Mouse (Mus musculus): ENCODE data around the gene Arhgap9. TPM values are rescaled to one million over a fixed set of nuclear protein-coding genes. Genes with fewer than 3 reads are reported as not detected.

Arhgap9 gene
- 2.5 and 5.7 TPM in 2 replicates for polyA plus RNA-seq (2015; fragmentation: Nextera tagmentation; extraction: Ambion mirVana)

GRCm38 (mm10) chr10:127321621-127322020 is at the start of gene Arhgap9:
Arhgap9 (plus strand) TSS chr10:127321964.

GRCm38 (mm10) chr10:127288800-127289572 is 32.8 kb upstream of the Arhgap9 start, which contains the start of gene Mbd6:
Mbd6 (minus strand) TSS chr10:127289018.

GRCm38 (mm10) chr10:127311476-127312355 is 10.0 kb upstream of the Arhgap9 start, which contains the start of gene Mars:
Mars (minus strand) TSS chr10:127311786.

GRCm38 (mm10) chr10:127341891-127342639 is 20.3 kb downstream of the Arhgap9 start, which contains the start of gene Gli1:
Gli1 (minus strand) TSS chr10:127341974.

GRCm38 (mm10) chr10:127353909-127354895 is 32.4 kb downstream of the Arhgap9 start, which contains the start of gene Inhbe:
Inhbe (minus strand) TSS chr10:127354411.

GRCm38 (mm10) chr10:127369834-127370820 is 48.4 kb downstream of the Arhgap9 start, which contains the start of gene Inhbc:
Inhbc (minus strand) TSS chr10:127370431.

Other genes starting within 250 kb of the Arhgap9 start
- 0.18 TPM in 1 of 2 replicates, not detected in the other for gene Agap2, start 246.7 kb upstream of the Arhgap9 start, polyA plus RNA-seq (2015; fragmentation: Nextera tagmentation; extraction: Ambion mirVana)
- 56.6 and 59.5 TPM in 2 replicates for gene Os9, start 200.8 kb upstream of the Arhgap9 start, polyA plus RNA-seq (2015; fragmentation: Nextera tagmentation; extraction: Ambion mirVana)
- gene B4galnt1, start 156.7 kb upstream of the Arhgap9 start, polyA plus RNA-seq (2015; fragmentation: Nextera tagmentation; extraction: Ambion mirVana): 7.1 and 8.5 TPM in 2 replicates
- gene Slc26a10, start 141.3 kb upstream of the Arhgap9 start, polyA plus RNA-seq (2015; fragmentation: Nextera tagmentation; extraction: Ambion mirVana): 0.63 and 1.5 TPM in 2 replicates
- 108 and 115 TPM in 2 replicates for gene Arhgef25, start 131.9 kb upstream of the Arhgap9 start, polyA plus RNA-seq (2015; fragmentation: Nextera tagmentation; extraction: Ambion mirVana)
- gene Dtx3, start 126.2 kb upstream of the Arhgap9 start, polyA plus RNA-seq (2015; fragmentation: Nextera tagmentation; extraction: Ambion mirVana): 48.2 and 48.6 TPM in 2 replicates
- gene Pip4k2c, start 110.4 kb upstream of the Arhgap9 start, polyA plus RNA-seq (2015; fragmentation: Nextera tagmentation; extraction: Ambion mirVana): 19.6 and 20.3 TPM in 2 replicates
- 1.8 and 1.9 TPM in 2 replicates for gene Kif5a, start 58.6 kb upstream of the Arhgap9 start, polyA plus RNA-seq (2015; fragmentation: Nextera tagmentation; extraction: Ambion mirVana)
- gene Dctn2, start 55.6 kb upstream of the Arhgap9 start, polyA plus RNA-seq (2015; fragmentation: Nextera tagmentation; extraction: Ambion mirVana): 145 and 157 TPM in 2 replicates
- 8.3 and 9.1 TPM in 2 replicates for gene Mbd6, start 32.9 kb upstream of the Arhgap9 start, polyA plus RNA-seq (2015; fragmentation: Nextera tagmentation; extraction: Ambion mirVana)
- 82.3 and 96.0 TPM in 2 replicates for gene Mars, start 10.2 kb upstream of the Arhgap9 start, polyA plus RNA-seq (2015; fragmentation: Nextera tagmentation; extraction: Ambion mirVana)
- 4.4 and 6.2 TPM in 2 replicates for gene Gli1, start 20.0 kb downstream of the Arhgap9 start, polyA plus RNA-seq (2015; fragmentation: Nextera tagmentation; extraction: Ambion mirVana)
- gene Inhbe, start 32.4 kb downstream of the Arhgap9 start, polyA plus RNA-seq (2015; fragmentation: Nextera tagmentation; extraction: Ambion mirVana): not detected in 2 replicates
- not detected in 2 replicates for gene Inhbc, start 48.5 kb downstream of the Arhgap9 start, polyA plus RNA-seq (2015; fragmentation: Nextera tagmentation; extraction: Ambion mirVana)
- gene R3hdm2, start 58.4 kb downstream of the Arhgap9 start, polyA plus RNA-seq (2015; fragmentation: Nextera tagmentation; extraction: Ambion mirVana): 19.2 and 19.5 TPM in 2 replicates
- 0.29 and 0.36 TPM in 2 replicates for gene Stac3, start 179.7 kb downstream of the Arhgap9 start, polyA plus RNA-seq (2015; fragmentation: Nextera tagmentation; extraction: Ambion mirVana)
- gene Ndufa4l2, start 193.0 kb downstream of the Arhgap9 start, polyA plus RNA-seq (2015; fragmentation: Nextera tagmentation; extraction: Ambion mirVana): 272 and 390 TPM in 2 replicates
- 62.8 and 68.3 TPM in 2 replicates for gene Shmt2, start 200.5 kb downstream of the Arhgap9 start, polyA plus RNA-seq (2015; fragmentation: Nextera tagmentation; extraction: Ambion mirVana)
- 1.5 and 2.4 TPM in 2 replicates for gene Nxph4, start 212.6 kb downstream of the Arhgap9 start, polyA plus RNA-seq (2015; fragmentation: Nextera tagmentation; extraction: Ambion mirVana)